Mouse (Mus musculus): Measurements from ENCODE around the gene Rundc1. TPM values are rescaled to one million over a fixed set of nuclear protein-coding genes. Genes with fewer than 3 reads are reported as not detected.
"Not testable (repeated sequence)": the region's sequence is repeated elsewhere in the genome, so short reads cannot be mapped to it uniquely, and the experiment has no call there.

The Rundc1 gene
- polyA plus RNA-seq, 2 experiments, result 2.9 to 3.9 TPM

GRCm38 (mm10) chr11:101472336-101472735, 47.5 kb downstream of the Rundc1 start:
- no peaks in the 10 kb centered on the region for H3K36me3 ChIP-seq (replicated peaks; ENCODE audit: control insufficient read depth, insufficient read depth, low read depth)
- WGBS (ENCODE audit: insufficient replicate concordance), result 53% methylated on average over 7 of the region's 7 CpGs
- H3K9me3 ChIP-seq (ENCODE audit: control insufficient read depth, low read length), result no peaks in the 10 kb centered on the region
- TF ChIP-seq CTCF (IDR thresholded peaks at IDR 0.05; ENCODE audit: low read depth) (no peak), EP300 (IDR thresholded peaks at IDR 0.05; ENCODE audit: low read depth) (no peak)
- no peak for ATAC-seq (ENCODE audit: insufficient read depth)
- H3K4me3 ChIP-seq (ENCODE audit: insufficient read depth in 1 of 2, low read depth in 2 of 2, low read length in 2 of 2), result no peak overlapping the region
- no peak overlapping the region for H3K9ac ChIP-seq (replicated peaks)
- H3K27me3 ChIP-seq (ENCODE audit: control insufficient read depth, insufficient read depth, low read length), result peaks cover 11% of the 10 kb centered on the region
- H3K4me1 ChIP-seq (replicated peaks; ENCODE audit: control insufficient read depth in 2 of 2, insufficient read depth in 2 of 2, low read length in 1 of 2), result peaks cover 0 to 5% of the 10 kb centered on the region in 2 experiments; a peak in 3 of 4 replicates
- DNase-seq (ENCODE audit: low read depth in 3 of 3, low spot score in 3 of 3), result no peak
- H3K27ac ChIP-seq, result no peak overlapping the region
- no peak overlapping the region for H3K4me2 ChIP-seq (ENCODE audit: low read depth)

- not testable (repeated sequence) for H3K4me3 ChIP-seq (ENCODE audit: insufficient read depth in 1 of 2, low read depth in 2 of 2, low read length in 2 of 2); H3K4me1 ChIP-seq (replicated peaks; ENCODE audit: control insufficient read depth in 2 of 2, insufficient read depth in 2 of 2, low read length in 1 of 2); DNase-seq (ENCODE audit: low read depth in 3 of 3, low spot score in 3 of 3); H3K36me3 ChIP-seq (replicated peaks; ENCODE audit: control insufficient read depth, insufficient read depth, low read depth); H3K27ac ChIP-seq; H3K9me3 ChIP-seq (ENCODE audit: control insufficient read depth, low read length); ATAC-seq (ENCODE audit: insufficient read depth); H3K9ac ChIP-seq (replicated peaks); H3K27me3 ChIP-seq (ENCODE audit: control insufficient read depth, insufficient read depth, low read length); H3K4me2 ChIP-seq (ENCODE audit: low read depth)
- 56% methylated on average over 1 of the region's 1 CpGs for WGBS (ENCODE audit: insufficient replicate concordance)
Measured at GRCm38 (mm10) chr11:101473686-101474085, 48.8 kb downstream of the Rundc1 start.

GRCm38 (mm10) chr11:101474298-101474697, 49.4 kb downstream of the Rundc1 start:
- WGBS (ENCODE audit: insufficient replicate concordance), result 66% methylated on average over 5 of the region's 5 CpGs
- Histone ChIP-seq H3K4me1 (replicated peaks; ENCODE audit: control insufficient read depth in 2 of 2, insufficient read depth in 2 of 2, low read length in 1 of 2) (no peaks in the 10 kb centered on the region; a peak in 1 of 4 replicates), H3K4me3 (ENCODE audit: insufficient read depth in 1 of 2, low read depth in 2 of 2, low read length in 2 of 2) (no peak overlapping the region), H3K27ac (no peak overlapping the region), H3K4me2 (ENCODE audit: low read depth) (no peak overlapping the region), H3K9ac (replicated peaks) (no peak overlapping the region), H3K36me3 (replicated peaks; ENCODE audit: control insufficient read depth, insufficient read depth, low read depth) (no peaks in the 10 kb centered on the region), H3K9me3 (ENCODE audit: control insufficient read depth, low read length) (no peaks in the 10 kb centered on the region), H3K27me3 (ENCODE audit: control insufficient read depth, insufficient read depth, low read length) (peaks cover under 1% of the 10 kb centered on the region)
- ATAC-seq (ENCODE audit: insufficient read depth) (no peak), DNase-seq (ENCODE audit: low read depth in 3 of 3, low spot score in 3 of 3) (no peak)
- TF ChIP-seq EP300 (IDR thresholded peaks at IDR 0.05; ENCODE audit: low read depth), result no peak
- no peak for TF ChIP-seq CTCF (IDR thresholded peaks at IDR 0.05; ENCODE audit: low read depth)

GRCm38 (mm10) chr11:101476361-101476760, 51.5 kb downstream of the Rundc1 start:
- H3K9me3 ChIP-seq (ENCODE audit: control insufficient read depth, low read length); H3K4me3 ChIP-seq (ENCODE audit: insufficient read depth in 1 of 2, low read depth in 2 of 2, low read length in 2 of 2); H3K4me2 ChIP-seq (ENCODE audit: low read depth); H3K27ac ChIP-seq; DNase-seq (ENCODE audit: low read depth in 3 of 3, low spot score in 3 of 3); H3K36me3 ChIP-seq (replicated peaks; ENCODE audit: control insufficient read depth, insufficient read depth, low read depth); H3K27me3 ChIP-seq (ENCODE audit: control insufficient read depth, insufficient read depth, low read length); ATAC-seq (ENCODE audit: insufficient read depth); H3K9ac ChIP-seq (replicated peaks): not testable (repeated sequence)
- 70% methylated on average over 4 of the region's 4 CpGs for WGBS (ENCODE audit: insufficient replicate concordance)
- peaks cover 4 to 12% of the 10 kb centered on the region in 2 experiments; a peak in 3 of 4 replicates for H3K4me1 ChIP-seq (replicated peaks; ENCODE audit: control insufficient read depth in 2 of 2, insufficient read depth in 2 of 2, low read length in 1 of 2)

- Histone ChIP-seq H3K4me3 (ENCODE audit: insufficient read depth in 1 of 2, low read depth in 2 of 2, low read length in 2 of 2) (no peak overlapping the region), H3K27ac (no peak overlapping the region), H3K4me1 (replicated peaks; ENCODE audit: control insufficient read depth in 2 of 2, insufficient read depth in 2 of 2, low read length in 1 of 2) (peaks cover 4 to 14% of the 10 kb centered on the region in 2 experiments; a peak in 3 of 4 replicates), H3K4me2 (ENCODE audit: low read depth) (no peak overlapping the region), H3K9me3 (ENCODE audit: control insufficient read depth, low read length) (no peaks in the 10 kb centered on the region), H3K27me3 (ENCODE audit: control insufficient read depth, insufficient read depth, low read length) (no peaks in the 10 kb centered on the region), H3K9ac (replicated peaks) (no peak overlapping the region), H3K36me3 (replicated peaks; ENCODE audit: control insufficient read depth, insufficient read depth, low read depth) (no peaks in the 10 kb centered on the region)
- ATAC-seq (ENCODE audit: insufficient read depth), result no peak
- DNase-seq (ENCODE audit: low read depth in 3 of 3, low spot score in 3 of 3), result no peak
- 55% methylated on average over 4 of the region's 4 CpGs for WGBS (ENCODE audit: insufficient replicate concordance)
- TF ChIP-seq EP300 (IDR thresholded peaks at IDR 0.05; ENCODE audit: low read depth) (no peak), CTCF (IDR thresholded peaks at IDR 0.05; ENCODE audit: low read depth) (no peak)
Measured at GRCm38 (mm10) chr11:101477194-101477551, 52.3 kb downstream of the Rundc1 start.
